Mouse (Mus musculus) E14TG2a.4 (cell line): ENCODE data around the gene Sh3d19.

ENCODE experiments used
- CTCF ChIP-seq: conservative IDR thresholded peaks from 2 replicates; pipeline ENCODE4 v1.5.1; 2014; ENCODE audit warnings: low read length
- NANOG ChIP-seq: IDR thresholded peaks from 2 replicates; pipeline ENCODE4 v1.6.1; 2014; ENCODE audit warnings: borderline replicate concordance, low read length, mixed read lengths
- POU5F1 ChIP-seq: IDR thresholded peaks from 2 replicates; pipeline ENCODE4 v1.6.1; 2014; ENCODE audit warnings: low read length, borderline replicate concordance

GRCm38 (mm10) chr3:86141886-86142262, 171.0 kb downstream of the Sh3d19 start:
- TF ChIP-seq CTCF, result no peak
- no peak for TF ChIP-seq POU5F1
- TF ChIP-seq NANOG, result no peak
